Mouse (Mus musculus): Measurements from ENCODE around the gene Acyp2.

GRCm38 (mm10) chr11:30609247-30609646, 40.1 kb downstream of the Acyp2 start:
- no peak for TF ChIP-seq POLR2A (IDR thresholded peaks at IDR 0.05; ENCODE audit: control insufficient read depth in 1 of 2, insufficient read depth in 1 of 2, low read depth in 1 of 2, low read length in 2 of 2, poor library complexity in 1 of 2)
- no peak for TF ChIP-seq CTCF (IDR thresholded peaks at IDR 0.05 in 2 of 3, conservative IDR thresholded peaks at IDR 0.05 in 1 of 3; ENCODE audit: control insufficient read depth in 1 of 3, insufficient read depth in 1 of 3, low read depth in 2 of 3, low read length in 3 of 3, poor library complexity in 1 of 3, severe bottlenecking in 1 of 3)
- TF ChIP-seq EP300 (IDR thresholded peaks at IDR 0.05; ENCODE audit: low read depth in 1 of 2, low read length in 2 of 2): no peak
- no peak for TF ChIP-seq TCF12 (IDR thresholded peaks at IDR 0.05; ENCODE audit: low read depth, low read length)
- no peak for TF ChIP-seq MEF2A (IDR thresholded peaks at IDR 0.05; ENCODE audit: extremely low read depth, insufficient replicate concordance, low read depth, low read length, poor library complexity, severe bottlenecking)
- TF ChIP-seq ZMIZ1 (IDR thresholded peaks at IDR 0.05; ENCODE audit: low read depth, low read length): no peak
- no peak for TF ChIP-seq ZKSCAN1 (IDR thresholded peaks at IDR 0.05; ENCODE audit: low read depth, low read length)
- TF ChIP-seq MAX (IDR thresholded peaks at IDR 0.05; ENCODE audit: low read length): no peak

Data from MEL (cell line).